Mouse (Mus musculus) midbrain, embryonic 12.5 days (tissue): Measurements from ENCODE around the gene Kng2. TPM values are rescaled to one million over a fixed set of nuclear protein-coding genes. Genes with fewer than 3 reads are reported as not detected.
"Not testable (repeated sequence)": the region's sequence is repeated elsewhere in the genome, so short reads cannot be mapped to it uniquely, and the experiment has no call there.

ENCODE experiments used
- ATAC-seq: fragments of 200-750 bp; cut with Nextera tagmentation; 2 replicates; pipeline ENCODE4 v1.8.0; 2017; ENCODE audit warnings: low read depth, moderate TSS enrichment, moderate library complexity; ENCODE audit not compliant: low FRiP score
- H3K27ac ChIP-seq: fragments of 300-500 bp; sonication (generic); replicated peaks from 2 replicates; pipeline ENCODE4 v1.5.1; 2016; ENCODE audit warnings: mild to moderate bottlenecking
- H3K27me3 ChIP-seq: fragments of 300-500 bp; sonication (generic); 2 replicates; pipeline ENCODE4 v1.6.1; 2016; ENCODE audit warnings: mild to moderate bottlenecking
- H3K36me3 ChIP-seq: fragments of 300-500 bp; sonication (generic); 2 replicates; pipeline ENCODE4 v1.6.1; 2016
- H3K4me1 ChIP-seq: fragments of 300-500 bp; sonication (generic); 2 replicates; pipeline ENCODE4 v1.6.1; 2016
- H3K4me2 ChIP-seq: fragments of 300-500 bp; sonication (generic); replicated peaks from 2 replicates; pipeline ENCODE4 v1.6.1; 2016; ENCODE audit warnings: mild to moderate bottlenecking, moderate library complexity
- H3K4me3 ChIP-seq: fragments of 300-500 bp; sonication (generic); 2 replicates; pipeline ENCODE4 v1.5.1; 2016; ENCODE audit warnings: mild to moderate bottlenecking
- H3K9ac ChIP-seq: fragments of 300-500 bp; sonication (generic); replicated peaks from 2 replicates; pipeline ENCODE4 v1.6.1; 2016; ENCODE audit warnings: mild to moderate bottlenecking, moderate library complexity
- H3K9me3 ChIP-seq: fragments of 300-500 bp; sonication (generic); 2 replicates; pipeline ENCODE4 v1.6.1; 2016; ENCODE audit warnings: mild to moderate bottlenecking
- WGBS: fragments of 180-500 bp; shearing (Covaris S2); methylation state at CpG from one replicate; pipeline ENCODE4 v1.1.7; 2016; 5-methylcytosine and 5-hydroxymethylcytosine counted together
- polyA plus RNA-seq: library from polyadenylated mRNA; unstranded; fragments of >200 nt; fragmentation: Nextera tagmentation; extraction: Ambion mirVana; gene quantifications from 2 replicates; pipeline ENCODE4 v1.2.1, GENCODE M21; 2016

The Kng2 gene
- polyA plus RNA-seq, 1 experiment from 2014 or later = not detected

DNA sequence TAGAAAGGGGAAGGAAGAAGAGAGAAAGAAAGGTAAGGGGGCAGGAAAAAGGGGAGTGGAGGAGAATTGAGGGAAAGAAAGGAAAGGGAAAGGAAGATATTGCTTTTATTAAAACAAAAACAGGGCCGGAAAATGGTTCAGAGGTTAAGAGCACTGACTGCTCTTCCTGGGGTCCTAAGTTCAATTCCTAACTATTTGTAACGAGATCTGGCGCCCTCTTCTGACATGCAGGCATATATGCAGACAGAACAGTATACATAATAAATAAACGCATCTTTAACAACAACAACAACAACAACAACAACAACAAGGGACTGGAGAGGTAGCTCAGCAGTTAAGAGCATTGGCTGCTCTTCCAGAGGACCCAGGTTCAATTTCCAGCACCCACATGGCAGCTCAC lies 76.2 kb downstream of the Kng2 start:
- no peaks in the 10 kb centered on the region for H3K9me3 ChIP-seq
- no peak overlapping the region for H3K27ac ChIP-seq
- H3K36me3 ChIP-seq = no peaks in the 10 kb centered on the region
- no peaks in the 10 kb centered on the region for H3K27me3 ChIP-seq
- no peak for ATAC-seq
- no peak overlapping the region for H3K4me2 ChIP-seq
- H3K4me1 ChIP-seq = peaks cover 3% of the 10 kb centered on the region; the same call in 1 of the 2 replicates
- H3K4me3 ChIP-seq = no peak overlapping the region
- H3K9ac ChIP-seq = no peak overlapping the region
- 47% methylated on average over 4 of the region's 4 CpGs for WGBS

DNA sequence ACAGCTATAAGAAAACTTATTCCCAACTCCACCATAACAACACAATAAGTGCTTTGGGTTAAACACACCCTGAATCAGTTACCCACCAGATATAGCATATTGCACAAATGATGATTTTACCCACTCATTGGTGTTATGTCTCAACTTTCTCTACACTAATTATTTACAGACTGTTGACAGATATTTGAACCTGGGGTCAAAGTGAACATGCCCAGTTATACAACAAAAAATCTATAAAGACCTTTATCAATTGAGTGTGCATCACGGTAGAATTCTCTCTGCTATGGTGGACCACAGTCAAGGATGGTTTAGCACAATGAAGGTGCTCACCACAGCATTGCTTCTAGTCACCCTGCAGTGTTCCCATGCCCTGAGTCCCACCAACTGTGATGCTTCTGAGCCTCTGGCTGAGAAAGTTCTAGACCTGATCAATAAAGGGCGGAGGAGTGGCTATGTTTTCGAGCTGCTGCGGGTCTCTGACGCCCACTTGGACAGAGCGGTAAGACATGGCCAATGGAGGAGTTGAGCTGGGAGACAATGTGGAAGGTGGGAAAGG lies 78.4 kb downstream of the Kng2 start, which contains the start of gene Hrg:
Hrg (plus strand) TSS at position 233 of the 556 bp plus-strand sequence.
- Histone ChIP-seq H3K4me1 (peaks cover 3% of the 10 kb centered on the region; the same call in 1 of the 2 replicates), H3K27ac (no peak within 1 kb of the TSS), H3K36me3 (no peaks in the 10 kb centered on the region), H3K9me3 (no peaks in the 10 kb centered on the region), H3K9ac (no peak within 1 kb of the TSS), H3K27me3 (no peaks in the 10 kb centered on the region), H3K4me2 (no peak within 1 kb of the TSS), H3K4me3 (no peak within 1 kb of the TSS)
- ATAC-seq = no peak
- WGBS = 97% methylated on average over 6 of the region's 6 CpGs

DNA sequence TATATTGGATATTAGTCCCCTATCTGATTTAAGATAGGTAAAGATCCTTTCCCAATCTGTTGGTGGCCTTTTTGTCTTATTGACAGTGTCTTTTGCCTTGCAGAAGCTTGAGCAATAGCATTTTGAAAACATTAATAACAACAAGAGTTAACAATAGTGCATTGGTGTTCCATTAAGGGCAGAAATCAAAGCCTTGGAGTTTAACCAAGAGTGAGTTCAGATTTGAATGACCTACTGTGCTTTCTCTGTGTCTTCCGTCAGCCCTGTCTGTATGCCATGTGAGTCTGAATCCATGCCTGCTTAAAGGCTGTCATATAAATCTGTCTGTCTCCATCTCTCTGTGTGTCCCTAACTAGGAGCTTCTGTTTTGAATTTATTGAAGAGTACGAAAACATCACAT lies 81.9 kb downstream of the Kng2 start:
- no peaks in the 10 kb centered on the region for H3K36me3 ChIP-seq
- no peaks in the 10 kb centered on the region for H3K4me1 ChIP-seq
- WGBS = 90% methylated on average over 2 of the region's 2 CpGs
- no peak overlapping the region for H3K9ac ChIP-seq
- H3K9me3 ChIP-seq = no peaks in the 10 kb centered on the region
- H3K4me3 ChIP-seq = no peak overlapping the region
- ATAC-seq = no peak
- H3K27ac ChIP-seq = no peak overlapping the region
- H3K27me3 ChIP-seq = no peaks in the 10 kb centered on the region
- H3K4me2 ChIP-seq = no peak overlapping the region

DNA sequence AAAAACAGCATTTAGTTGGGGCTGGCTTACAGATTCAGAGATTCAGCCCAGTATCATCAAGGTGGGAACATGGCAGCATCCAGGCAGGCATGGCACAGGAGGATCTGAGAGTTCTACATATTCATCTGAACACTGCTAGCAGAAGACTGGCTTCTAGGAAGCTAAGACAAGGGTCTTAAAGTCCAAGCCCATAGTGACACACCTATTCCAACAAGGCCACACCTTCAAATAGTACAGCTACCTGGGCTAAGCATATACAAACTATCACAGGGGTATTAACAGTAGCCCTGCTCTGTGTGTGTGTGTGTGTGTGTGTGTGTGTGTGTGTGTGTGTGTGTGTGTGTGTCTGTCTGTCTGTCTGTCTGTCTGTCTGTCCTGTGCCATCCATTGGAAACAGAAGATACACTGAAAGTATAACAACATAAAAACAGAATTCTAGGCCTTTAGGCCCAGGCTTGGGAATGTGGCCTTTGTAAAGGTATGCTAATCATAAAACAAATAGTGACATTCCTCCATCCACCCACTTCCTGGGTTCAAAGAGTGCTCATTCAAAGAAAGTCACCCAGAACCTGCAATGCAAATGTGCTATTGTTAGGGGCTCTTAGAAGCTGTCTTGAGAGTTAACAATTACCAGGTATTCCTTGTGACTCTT lies 87.3 kb downstream of the Kng2 start:
- H3K9me3 ChIP-seq, H3K4me3 ChIP-seq, H3K4me2 ChIP-seq, H3K9ac ChIP-seq, ATAC-seq, H3K4me1 ChIP-seq, H3K36me3 ChIP-seq, H3K27me3 ChIP-seq, H3K27ac ChIP-seq: not testable (repeated sequence)

DNA sequence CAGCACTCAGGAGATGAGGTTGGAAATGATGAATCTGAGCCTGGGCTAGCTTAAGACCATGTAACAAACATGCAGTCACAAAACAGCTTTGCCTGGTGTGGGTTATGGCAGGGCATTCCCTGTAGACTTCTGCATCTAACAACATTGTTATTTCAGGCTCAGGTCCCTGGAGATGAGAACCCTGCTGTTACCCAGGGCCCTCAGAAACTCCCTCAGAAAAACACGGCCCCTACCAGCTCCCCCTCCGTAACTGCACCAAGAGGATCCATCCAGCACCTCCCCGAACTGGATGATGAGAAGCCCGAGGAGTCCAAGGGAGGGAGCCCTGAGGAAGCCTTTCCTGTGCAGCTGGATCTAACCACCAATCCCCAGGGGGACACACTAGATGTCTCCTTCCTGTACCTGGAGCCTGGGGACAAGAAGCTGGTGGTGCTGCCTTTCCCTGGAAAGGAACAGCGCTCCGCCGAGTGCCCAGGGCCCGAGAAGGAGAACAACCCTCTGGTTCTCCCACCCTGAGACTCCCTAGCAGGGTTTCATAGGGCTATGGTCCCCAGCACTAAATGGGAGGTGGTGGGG lies 90.1 kb downstream of the Kng2 start:
- Histone ChIP-seq H3K27me3 (no peaks in the 10 kb centered on the region), H3K4me1 (no peaks in the 10 kb centered on the region), H3K36me3 (no peaks in the 10 kb centered on the region), H3K9ac (no peak overlapping the region), H3K4me2 (no peak overlapping the region), H3K4me3 (no peak overlapping the region), H3K27ac (no peak overlapping the region), H3K9me3 (no peaks in the 10 kb centered on the region)
- ATAC-seq = no peak
- 91% methylated on average over 8 of the region's 8 CpGs for WGBS

DNA sequence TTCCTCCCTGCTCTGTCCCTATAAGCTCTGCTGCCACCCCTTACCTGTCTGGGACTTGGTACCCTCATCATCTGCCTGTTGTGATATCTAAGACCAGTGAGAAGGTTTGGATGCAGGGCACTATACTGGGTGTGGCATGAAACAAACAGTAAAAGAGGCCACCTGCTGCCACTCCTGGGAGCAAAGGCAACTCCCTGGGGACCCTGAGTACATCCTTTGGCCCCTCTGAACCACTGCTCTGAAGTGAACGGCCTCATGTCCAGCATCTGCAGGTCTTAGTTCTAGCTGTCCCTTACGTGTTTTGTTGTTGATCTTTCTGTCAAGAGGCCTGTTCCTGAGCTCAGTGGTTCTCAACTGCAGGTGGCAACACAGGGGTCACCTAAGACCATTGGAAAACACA lies 90.7 kb downstream of the Kng2 start:
- H3K4me1 ChIP-seq = no peaks in the 10 kb centered on the region
- H3K27ac ChIP-seq = no peak overlapping the region
- no peak overlapping the region for H3K4me2 ChIP-seq
- no peak overlapping the region for H3K4me3 ChIP-seq
- WGBS = 72% methylated on average over 2 of the region's 2 CpGs
- ATAC-seq = no peak
- H3K9me3 ChIP-seq = no peaks in the 10 kb centered on the region
- no peaks in the 10 kb centered on the region for H3K27me3 ChIP-seq
- H3K36me3 ChIP-seq = no peaks in the 10 kb centered on the region
- no peak overlapping the region for H3K9ac ChIP-seq

DNA sequence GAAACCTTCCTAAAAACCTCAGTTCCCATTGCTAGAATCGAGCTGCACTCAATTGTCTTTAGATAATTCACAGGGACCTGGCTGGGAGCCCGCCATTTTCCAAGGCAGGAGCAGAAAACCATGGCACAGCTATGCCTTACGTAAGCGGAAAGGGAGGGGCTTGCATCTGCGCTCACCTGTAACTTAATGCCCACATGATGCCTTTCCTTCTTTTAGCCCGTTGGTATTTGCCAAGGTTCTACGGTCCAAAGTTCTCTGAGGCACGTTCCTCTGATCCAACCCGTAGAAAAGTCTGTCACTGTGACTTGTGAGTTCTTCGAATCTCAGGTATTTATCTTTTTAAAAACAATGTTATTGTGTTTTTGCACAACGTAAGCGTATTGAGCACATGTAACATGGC lies 91.7 kb downstream of the Kng2 start:
- 90% methylated on average over 12 of the region's 12 CpGs for WGBS
- no peak overlapping the region for H3K4me2 ChIP-seq
- H3K4me1 ChIP-seq = no peaks in the 10 kb centered on the region
- no peaks in the 10 kb centered on the region for H3K27me3 ChIP-seq
- H3K4me3 ChIP-seq = no peak overlapping the region
- ATAC-seq = no peak
- no peak overlapping the region for H3K27ac ChIP-seq
- no peaks in the 10 kb centered on the region for H3K36me3 ChIP-seq
- H3K9me3 ChIP-seq = no peaks in the 10 kb centered on the region
- no peak overlapping the region for H3K9ac ChIP-seq

Other genes with a start within 250 kb of the Kng2 start
- gene Crygs, start 217.9 kb downstream of the Kng2 start, polyA plus RNA-seq = not detected in 2 replicates
- gene Tbccd1, start 171.8 kb downstream of the Kng2 start, polyA plus RNA-seq = 31.4 and 34.0 TPM in 2 replicates
- 93.1 and 94.1 TPM in 2 replicates for gene Dnajb11, start 171.6 kb downstream of the Kng2 start, polyA plus RNA-seq
- not detected in 2 replicates for gene Ahsg, start 138.2 kb downstream of the Kng2 start, polyA plus RNA-seq
- not detected in 2 replicates for gene Fetub, start 111.1 kb downstream of the Kng2 start, polyA plus RNA-seq
- 0.17 TPM in 1 of 2 replicates, not detected in the other for gene Hrg, start 78.4 kb downstream of the Kng2 start, polyA plus RNA-seq
- 0.26 TPM in 1 of 2 replicates, not detected in the other for gene Kng1, start 28.4 kb upstream of the Kng2 start, polyA plus RNA-seq
- 208 and 213 TPM in 2 replicates for gene Eif4a2, start 78.0 kb upstream of the Kng2 start, polyA plus RNA-seq
- gene Rfc4, start 98.3 kb upstream of the Kng2 start, polyA plus RNA-seq = 145 and 162 TPM in 2 replicates
- gene Adipoq, start 117.1 kb upstream of the Kng2 start, polyA plus RNA-seq = not detected in 2 replicates
- 39.9 and 46.6 TPM in 2 replicates for gene St6gal1, start 195.3 kb upstream of the Kng2 start, polyA plus RNA-seq